Mouse (Mus musculus): Measurements from ENCODE around the gene Cox10. TPM values are rescaled to one million over a fixed set of nuclear protein-coding genes. Genes with fewer than 3 reads are reported as not detected.

The Cox10 gene
- polyA plus RNA-seq, 1 experiment from 2014 or later, result 30.1 TPM

DNA sequence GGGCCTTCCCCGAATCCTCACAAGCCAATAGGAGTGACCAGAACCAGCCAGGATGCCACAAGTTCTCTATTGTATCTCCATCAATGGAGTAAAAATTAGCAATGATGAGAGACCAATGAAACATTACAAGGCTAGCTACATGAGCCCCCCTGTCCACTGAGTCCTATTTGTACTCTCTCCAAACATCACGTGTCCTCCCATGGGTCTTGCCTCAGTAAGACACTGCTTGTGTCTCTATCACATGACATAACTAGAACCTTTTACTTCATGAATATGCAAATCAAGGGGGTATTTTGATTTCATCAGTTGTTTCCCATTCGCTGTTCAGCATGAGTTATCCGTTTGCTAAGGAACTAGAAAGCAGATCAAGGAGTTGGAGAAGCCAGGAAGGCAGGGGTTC lies 13.8 kb upstream of the Cox10 start:
- whole genome bisulfite sequencing, result 91% methylated on average over 4 of the region's 4 CpGs
- DNase-seq (ENCODE audit: low spot score) (no peak), ATAC-seq (replicated peaks; ENCODE audit: insufficient number of reproducible peaks, low FRiP score, low TSS enrichment, low read depth) (no peak)
- Histone ChIP-seq H3K9ac (replicated peaks; ENCODE audit: low read length) (no peak overlapping the region), H3K36me3 (replicated peaks; ENCODE audit: control insufficient read depth, insufficient read depth, low read depth, low read length) (no peaks in the 10 kb centered on the region), H3K4me3 (ENCODE audit: low read depth, low read length) (no peak overlapping the region), H3K27ac (replicated peaks; ENCODE audit: low read depth, low read length) (no peak overlapping the region), H3K4me2 (ENCODE audit: low read depth, low read length) (no peak overlapping the region), H3K27me3 (ENCODE audit: control insufficient read depth, insufficient read depth, low read length) (no peaks in the 10 kb centered on the region), H3K9me3 (replicated peaks; ENCODE audit: control insufficient read depth, low read length) (no peaks in the 10 kb centered on the region), H3K4me1 (ENCODE audit: control insufficient read depth, insufficient read depth, low read length) (no peaks in the 10 kb centered on the region)

DNA sequence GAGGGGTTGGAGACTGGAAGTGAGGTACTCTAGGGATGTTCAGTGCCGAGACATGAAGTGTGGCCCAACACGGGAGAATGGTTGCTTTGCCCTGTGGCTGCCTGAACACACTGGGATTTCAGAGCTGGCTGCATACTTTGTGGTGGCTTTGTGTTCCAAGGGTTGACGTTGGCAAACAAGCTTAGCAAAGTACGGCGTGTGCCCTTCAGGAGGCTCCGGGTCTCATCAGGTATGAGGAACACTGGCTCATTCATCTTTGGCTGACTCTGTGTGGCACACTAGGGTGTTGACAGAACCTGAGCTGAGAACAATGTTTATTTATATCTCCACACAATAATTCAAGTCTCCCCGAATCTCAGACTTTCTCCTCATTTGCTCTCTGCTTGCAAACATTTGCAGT lies 11.9 kb upstream of the Cox10 start:
- WGBS, result 83% methylated on average over 7 of the region's 7 CpGs

GRCm38 (mm10) chr11:64089682-64090081 lies 10.4 kb upstream of the Cox10 start:
- H3K4me3 ChIP-seq (ENCODE audit: low read depth, low read length), result no peak overlapping the region
- no peaks in the 10 kb centered on the region for H3K27me3 ChIP-seq (ENCODE audit: control insufficient read depth, insufficient read depth, low read length)
- no peak overlapping the region for H3K27ac ChIP-seq (replicated peaks; ENCODE audit: low read depth, low read length)
- WGBS, result 45% methylated on average over 2 of the region's 2 CpGs
- H3K4me1 ChIP-seq (ENCODE audit: control insufficient read depth, insufficient read depth, low read length), result no peaks in the 10 kb centered on the region
- no peak overlapping the region for H3K9ac ChIP-seq (replicated peaks; ENCODE audit: low read length)
- no peak for DNase-seq (ENCODE audit: low spot score)
- H3K36me3 ChIP-seq (replicated peaks; ENCODE audit: control insufficient read depth, insufficient read depth, low read depth, low read length), result no peaks in the 10 kb centered on the region
- no peaks in the 10 kb centered on the region for H3K9me3 ChIP-seq (replicated peaks; ENCODE audit: control insufficient read depth, low read length)
- H3K4me2 ChIP-seq (ENCODE audit: low read depth, low read length), result no peak overlapping the region
- no peak for ATAC-seq (replicated peaks; ENCODE audit: insufficient number of reproducible peaks, low FRiP score, low TSS enrichment, low read depth)

More for the DNA sequence above, 11.9 kb upstream of the Cox10 start:
- H3K9me3 ChIP-seq (replicated peaks; ENCODE audit: control insufficient read depth, low read length), result no peaks in the 10 kb centered on the region
- H3K9ac ChIP-seq (replicated peaks; ENCODE audit: low read length), result no peak overlapping the region
- DNase-seq (ENCODE audit: low spot score), result no peak
- ATAC-seq (replicated peaks; ENCODE audit: insufficient number of reproducible peaks, low FRiP score, low TSS enrichment, low read depth), result no peak
- H3K4me3 ChIP-seq (ENCODE audit: low read depth, low read length), result no peak overlapping the region
- no peaks in the 10 kb centered on the region for H3K36me3 ChIP-seq (replicated peaks; ENCODE audit: control insufficient read depth, insufficient read depth, low read depth, low read length)
- no peaks in the 10 kb centered on the region for H3K27me3 ChIP-seq (ENCODE audit: control insufficient read depth, insufficient read depth, low read length)
- H3K27ac ChIP-seq (replicated peaks; ENCODE audit: low read depth, low read length), result no peak overlapping the region
- no peak overlapping the region for H3K4me2 ChIP-seq (ENCODE audit: low read depth, low read length)
- H3K4me1 ChIP-seq (ENCODE audit: control insufficient read depth, insufficient read depth, low read length), result no peaks in the 10 kb centered on the region

DNA sequence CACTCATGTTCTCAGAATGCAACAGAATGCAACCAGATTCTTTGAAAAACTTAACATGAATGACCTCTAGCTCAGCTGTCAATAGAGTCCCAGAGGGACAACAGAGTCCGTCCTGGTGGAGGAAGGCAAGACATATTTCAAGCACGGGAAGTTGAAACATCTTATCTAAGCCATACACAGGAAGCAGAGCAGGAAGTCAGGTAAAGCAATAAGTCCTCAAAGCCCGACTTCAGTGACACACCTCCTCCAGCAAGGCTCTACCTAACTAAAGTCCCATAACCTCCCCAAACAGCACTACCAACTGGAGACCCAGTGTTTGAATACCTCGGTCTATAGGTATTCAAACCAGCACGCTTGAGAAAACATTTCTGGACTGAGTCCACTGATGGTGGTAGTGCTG lies 6.6 kb upstream of the Cox10 start:
- Histone ChIP-seq H3K4me2 (ENCODE audit: low read depth, low read length) (no peak overlapping the region), H3K36me3 (replicated peaks; ENCODE audit: control insufficient read depth, insufficient read depth, low read depth, low read length) (no peaks in the 10 kb centered on the region), H3K9ac (replicated peaks; ENCODE audit: low read length) (no peak overlapping the region), H3K9me3 (replicated peaks; ENCODE audit: control insufficient read depth, low read length) (no peaks in the 10 kb centered on the region), H3K4me3 (ENCODE audit: low read depth, low read length) (no peak overlapping the region), H3K27ac (replicated peaks; ENCODE audit: low read depth, low read length) (no peak overlapping the region), H3K27me3 (ENCODE audit: control insufficient read depth, insufficient read depth, low read length) (no peaks in the 10 kb centered on the region), H3K4me1 (ENCODE audit: control insufficient read depth, insufficient read depth, low read length) (no peaks in the 10 kb centered on the region)
- DNase-seq (ENCODE audit: low spot score) (no peak), ATAC-seq (replicated peaks; ENCODE audit: insufficient number of reproducible peaks, low FRiP score, low TSS enrichment, low read depth) (no peak)
- 83% methylated on average over 5 of the region's 5 CpGs for WGBS

- DNase-seq (ENCODE audit: low spot score) (no peak), ATAC-seq (replicated peaks; ENCODE audit: insufficient number of reproducible peaks, low FRiP score, low TSS enrichment, low read depth) (no peak)
- no peaks in the 10 kb centered on the region for H3K9me3 ChIP-seq (replicated peaks; ENCODE audit: control insufficient read depth, low read length)
- H3K27me3 ChIP-seq (ENCODE audit: control insufficient read depth, insufficient read depth, low read length), result no peaks in the 10 kb centered on the region
- H3K27ac ChIP-seq (replicated peaks; ENCODE audit: low read depth, low read length), result peak overlapping the region; percentile 73
- H3K36me3 ChIP-seq (replicated peaks; ENCODE audit: control insufficient read depth, insufficient read depth, low read depth, low read length), result no peaks in the 10 kb centered on the region
- 1% methylated on average over 8 of the region's 8 CpGs for WGBS
- peak overlapping the region; percentile 88 for H3K9ac ChIP-seq (replicated peaks; ENCODE audit: low read length)
- peak overlapping the region; percentile 84 for H3K4me3 ChIP-seq (ENCODE audit: low read depth, low read length)
- no peaks in the 10 kb centered on the region for H3K4me1 ChIP-seq (ENCODE audit: control insufficient read depth, insufficient read depth, low read length)
- H3K4me2 ChIP-seq (ENCODE audit: low read depth, low read length), result peak overlapping the region; percentile 59
Measured at GRCm38 (mm10) chr11:64079727-64080081, 436 bp upstream of the Cox10 start.

DNA sequence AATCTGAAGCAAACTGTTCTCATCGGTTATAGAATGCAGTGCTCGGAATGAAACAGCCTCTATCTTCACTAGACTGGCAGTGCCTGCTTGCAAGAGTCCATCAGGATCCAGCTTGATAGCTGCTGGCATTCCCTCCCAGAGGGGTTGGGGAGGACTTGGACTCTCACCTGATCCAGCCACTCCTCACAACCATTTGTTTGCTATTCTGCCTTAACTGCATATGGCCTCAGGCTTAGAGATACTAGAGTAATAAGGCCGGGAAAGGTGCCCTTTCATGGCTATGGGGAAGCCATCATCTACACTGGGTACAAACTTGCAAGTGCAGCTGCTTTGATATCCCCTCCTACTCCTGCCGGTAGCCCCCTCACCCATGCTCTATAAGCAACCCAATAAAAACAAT lies 3.1 kb downstream of the Cox10 start:
- DNase-seq (ENCODE audit: low spot score) (no peak), ATAC-seq (replicated peaks; ENCODE audit: insufficient number of reproducible peaks, low FRiP score, low TSS enrichment, low read depth) (no peak)
- Histone ChIP-seq H3K9ac (replicated peaks; ENCODE audit: low read length) (no peak overlapping the region), H3K36me3 (replicated peaks; ENCODE audit: control insufficient read depth, insufficient read depth, low read depth, low read length) (no peaks in the 10 kb centered on the region), H3K4me1 (ENCODE audit: control insufficient read depth, insufficient read depth, low read length) (no peaks in the 10 kb centered on the region), H3K9me3 (replicated peaks; ENCODE audit: control insufficient read depth, low read length) (no peaks in the 10 kb centered on the region), H3K4me2 (ENCODE audit: low read depth, low read length) (no peak overlapping the region), H3K27ac (replicated peaks; ENCODE audit: low read depth, low read length) (no peak overlapping the region), H3K4me3 (ENCODE audit: low read depth, low read length) (no peak overlapping the region), H3K27me3 (ENCODE audit: control insufficient read depth, insufficient read depth, low read length) (no peaks in the 10 kb centered on the region)
- WGBS, result 88% methylated on average over 4 of the region's 4 CpGs

- WGBS, result 70% methylated on average over 4 of the region's 4 CpGs
- no peak overlapping the region for H3K4me2 ChIP-seq (ENCODE audit: low read depth, low read length)
- no peaks in the 10 kb centered on the region for H3K9me3 ChIP-seq (replicated peaks; ENCODE audit: control insufficient read depth, low read length)
- no peaks in the 10 kb centered on the region for H3K36me3 ChIP-seq (replicated peaks; ENCODE audit: control insufficient read depth, insufficient read depth, low read depth, low read length)
- H3K27ac ChIP-seq (replicated peaks; ENCODE audit: low read depth, low read length), result no peak overlapping the region
- H3K4me3 ChIP-seq (ENCODE audit: low read depth, low read length), result no peak overlapping the region
- no peak for ATAC-seq (replicated peaks; ENCODE audit: insufficient number of reproducible peaks, low FRiP score, low TSS enrichment, low read depth)
- DNase-seq (ENCODE audit: low spot score), result no peak
- H3K27me3 ChIP-seq (ENCODE audit: control insufficient read depth, insufficient read depth, low read length), result no peaks in the 10 kb centered on the region
- no peaks in the 10 kb centered on the region for H3K4me1 ChIP-seq (ENCODE audit: control insufficient read depth, insufficient read depth, low read length)
- no peak overlapping the region for H3K9ac ChIP-seq (replicated peaks; ENCODE audit: low read length)
Measured at GRCm38 (mm10) chr11:64073379-64073778, 5.9 kb downstream of the Cox10 start.

- Histone ChIP-seq H3K4me3 (ENCODE audit: low read depth, low read length) (no peak overlapping the region), H3K4me1 (ENCODE audit: control insufficient read depth, insufficient read depth, low read length) (no peaks in the 10 kb centered on the region), H3K36me3 (replicated peaks; ENCODE audit: control insufficient read depth, insufficient read depth, low read depth, low read length) (no peaks in the 10 kb centered on the region), H3K9ac (replicated peaks; ENCODE audit: low read length) (no peak overlapping the region), H3K9me3 (replicated peaks; ENCODE audit: control insufficient read depth, low read length) (no peaks in the 10 kb centered on the region), H3K4me2 (ENCODE audit: low read depth, low read length) (no peak overlapping the region), H3K27ac (replicated peaks; ENCODE audit: low read depth, low read length) (no peak overlapping the region), H3K27me3 (ENCODE audit: control insufficient read depth, insufficient read depth, low read length) (no peaks in the 10 kb centered on the region)
- WGBS, result 93% methylated on average over 12 of the region's 12 CpGs
- DNase-seq (ENCODE audit: low spot score), result no peak
- no peak for ATAC-seq (replicated peaks; ENCODE audit: insufficient number of reproducible peaks, low FRiP score, low TSS enrichment, low read depth)
Measured at GRCm38 (mm10) chr11:64071536-64071935, 7.7 kb downstream of the Cox10 start.

Measured in embryonic facial prominence, embryonic 11.5 days (tissue).